Mouse (Mus musculus): ENCODE measurements around the gene Slco4c1.

- no peak for TF ChIP-seq EP300 (IDR thresholded peaks at IDR 0.05; ENCODE audit: low read depth)
- TF ChIP-seq CTCF (IDR thresholded peaks at IDR 0.05; ENCODE audit: low read depth) = no peak
These were observed 97.8 kb downstream of the Slco4c1 start for GRCm38 (mm10) chr1:96774174-96774573.
